In the genomic region with DNA sequence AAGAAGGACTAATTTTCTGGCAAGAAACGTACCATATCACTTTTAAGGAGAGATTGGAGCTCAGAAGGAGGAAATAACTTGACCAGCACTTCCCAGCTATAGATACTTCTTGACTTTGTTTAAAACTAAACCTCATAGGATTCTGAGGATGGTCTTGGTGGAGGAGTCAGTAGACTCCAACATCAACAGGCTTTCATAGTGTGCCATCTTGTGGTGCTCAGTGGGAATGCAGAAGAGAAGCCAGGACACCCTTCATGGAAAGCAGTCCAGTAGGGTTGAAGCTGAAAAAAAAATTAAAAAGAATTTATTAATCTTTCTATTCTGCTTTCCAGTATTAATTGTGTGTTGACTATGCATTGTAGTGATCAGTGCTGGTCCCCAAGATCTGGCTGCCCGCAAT, we compare ENCODE assay signal across 10 mouse cellular contexts. TPM values are rescaled to one million over a fixed set of nuclear protein-coding genes. Genes with fewer than 3 reads are reported as not detected.
DNase-seq lines count a peak whose midpoint lies in the region; TF ChIP-seq lines count a peak whose summit lies in the region.
"Not testable (repeated sequence)": the region's sequence is repeated elsewhere in the genome, so short reads cannot be mapped to it uniquely, and the experiment has no call there.
"Had no signal": no experiment of that assay in that cellular context is flagged by ENCODE, and none has a peak within 500 bp of the region (broad histone marks: within the 10 kb centered on the region; RNA-seq: fewer than 3 reads in every experiment).

No protein-coding gene starts in this region.

- H3K9ac ChIP-seq in heart, adult 2 months (ENCODE audit: low read depth, low read length) = not testable (repeated sequence)

- TF ChIP-seq CTCF in heart, adult 2 months (IDR thresholded peaks at IDR 0.05) = peak; percentile 42

- not testable (repeated sequence) for H3K4me3 ChIP-seq in heart, adult 2 months

- TF ChIP-seq EP300 in heart, adult 2 months (IDR thresholded peaks at IDR 0.05; ENCODE audit: insufficient read depth, low read depth, low read length) = not testable (repeated sequence)

- 33% methylated on average over 1 of the region's 2 CpGs for WGBS in heart, adult 2 months

- not testable (repeated sequence) for H3K79me2 ChIP-seq in heart, adult 2 months (replicated peaks; ENCODE audit: control insufficient read depth, insufficient read depth, low read length)

- peak; percentile 12 to 60 for DNase-seq in adrenal gland, adult (ENCODE audit: inconsistent age in 2 of 2, low spot score in 1 of 2)
- DNase-seq in cerebellum, postnatal 14 days = peak; percentile 48 to 65
- peak in 1 of 2 experiments; percentile 33 for DNase-seq in heart, adult 2 months
- peak; percentile 12 to 46 for DNase-seq in kidney, adult 8-10 months
- peak; percentile 32 to 50 for DNase-seq in layer of hippocampus, postnatal 10 days (ENCODE audit: low spot score in 2 of 2)
- peak; percentile 58 for DNase-seq in lung, postnatal 14 days
- peak; percentile 55 to 57 for DNase-seq in right cerebral cortex, adult 2 months (ENCODE audit: low spot score in 2 of 2)
- peak; percentile 60 for DNase-seq in thymus, postnatal 4 days

- H3K36me3 ChIP-seq in heart, adult 2 months (ENCODE audit: control insufficient read depth, insufficient read depth, low read length) = not testable (repeated sequence)

- TF ChIP-seq POLR2A in heart, adult 2 months (IDR thresholded peaks at IDR 0.05; ENCODE audit: insufficient read depth, low read depth, low read length) = not testable (repeated sequence)

- not testable (repeated sequence) for H3K27ac ChIP-seq in heart, adult 2 months

- not testable (repeated sequence) for H3K27me3 ChIP-seq in heart, adult 2 months (ENCODE audit: control insufficient read depth, insufficient read depth, low read length)

- intact Hi-C loops in heart, adult 2 months (cut with DNase I) = not testable (repeated sequence)

- not testable (repeated sequence) for H3K4me1 ChIP-seq in heart, adult 2 months (ENCODE audit: control insufficient read depth, insufficient read depth, low read length)

RNA-seq across cellular contexts. Expression of gene Bcl2a1d, which starts 15.0 kb away (rescaled TPM):
- total RNA-seq in heart, adult 2 months (2021) = under 1 TPM; 0.32 to 0.42 TPM
- polyA plus RNA-seq in heart, adult 2 months (2012; rRNA removed) = 0.23 and 0.64 TPM in 2 replicates
- total RNA-seq in layer of hippocampus, postnatal 10 days (2021) = under 1 TPM in 1 of 2 experiments, not detected in 1; 0.62 TPM
- polyA plus RNA-seq: limb, embryonic 11.5 days; neural tube, embryonic 12.5 days had no signal

RNA-seq across cellular contexts. Expression of gene Mthfsl, which starts 26.6 kb away (rescaled TPM):
- total RNA-seq in heart, adult 2 months (2021) = 10 to 100 TPM; 16.8 to 17.0 TPM
- polyA plus RNA-seq in heart, adult 2 months (2012; rRNA removed) = 16.4 and 16.7 TPM in 2 replicates
- 10 to 100 TPM; 28.8 to 40.8 TPM for total RNA-seq in layer of hippocampus, postnatal 10 days (2021)
